Mouse (Mus musculus) E14TG2a.4 (cell line): ENCODE data around the gene Ttll8.

ENCODE experiments used
- CTCF ChIP-seq: conservative IDR thresholded peaks from 2 replicates; pipeline ENCODE4 v1.5.1; 2014; ENCODE audit warnings: low read length
- NANOG ChIP-seq: IDR thresholded peaks from 2 replicates; pipeline ENCODE4 v1.6.1; 2014; ENCODE audit warnings: borderline replicate concordance, low read length, mixed read lengths
- POU5F1 ChIP-seq: IDR thresholded peaks from 2 replicates; pipeline ENCODE4 v1.6.1; 2014; ENCODE audit warnings: low read length, borderline replicate concordance

- TF ChIP-seq CTCF (no peak), POU5F1 (no peak), NANOG (no peak)
Observed at GRCm38 (mm10) chr15:88891676-88892040, 62.6 kb downstream of the Ttll8 start.
